Mouse (Mus musculus) erythroblast, embryonic 14.5 days (primary cell): ENCODE data around the gene Gna15. TPM values are rescaled to one million over a fixed set of nuclear protein-coding genes. Genes with fewer than 3 reads are reported as not detected.
A peak's percentile ranks its signal among the peaks of the same experiment; 100 is the strongest.

Experiments used
- H3K27me3 ChIP-seq: 2 replicates; pipeline ENCODE4 v1.6.1; 2012; ENCODE audit warnings: inconsistent platforms; ENCODE audit not compliant: control insufficient read depth
- H3K36me3 ChIP-seq: 2 replicates; pipeline ENCODE4 v1.6.1; 2012; ENCODE audit warnings: mild to moderate bottlenecking, inconsistent platforms; ENCODE audit not compliant: control insufficient read depth
- H3K4me1 ChIP-seq: 2 replicates; pipeline ENCODE4 v1.6.1; 2012; ENCODE audit warnings: inconsistent platforms; ENCODE audit not compliant: control insufficient read depth
- H3K4me3 ChIP-seq: replicated peaks from 2 replicates; pipeline ENCODE3; 2012; ENCODE audit warnings: moderate library complexity, mild to moderate bottlenecking, inconsistent platforms
- H3K9me3 ChIP-seq: 2 replicates; pipeline ENCODE4 v1.6.1; 2012; ENCODE audit warnings: low read length, inconsistent platforms, mixed read lengths; ENCODE audit not compliant: control insufficient read depth
- GATA1 ChIP-seq: IDR thresholded peaks from 2 replicates; pipeline ENCODE4 v1.6.1; 2012; ENCODE audit warnings: low read length, inconsistent platforms, mixed read lengths
- TAL1 ChIP-seq: IDR thresholded peaks from 3 replicates; pipeline ENCODE4 v1.6.1; 2012; ENCODE audit warnings: low read length, inconsistent platforms, mixed read lengths
- polyA plus RNA-seq: library from polyadenylated mRNA; stranded (reverse); fragments of >175 nt; gene quantifications from 2 replicates; pipeline ENCODE4 v1.2.3, GENCODE M21; 2012

The Gna15 gene
- polyA plus RNA-seq: 0.14 and 0.24 TPM in 2 replicates

DNA sequence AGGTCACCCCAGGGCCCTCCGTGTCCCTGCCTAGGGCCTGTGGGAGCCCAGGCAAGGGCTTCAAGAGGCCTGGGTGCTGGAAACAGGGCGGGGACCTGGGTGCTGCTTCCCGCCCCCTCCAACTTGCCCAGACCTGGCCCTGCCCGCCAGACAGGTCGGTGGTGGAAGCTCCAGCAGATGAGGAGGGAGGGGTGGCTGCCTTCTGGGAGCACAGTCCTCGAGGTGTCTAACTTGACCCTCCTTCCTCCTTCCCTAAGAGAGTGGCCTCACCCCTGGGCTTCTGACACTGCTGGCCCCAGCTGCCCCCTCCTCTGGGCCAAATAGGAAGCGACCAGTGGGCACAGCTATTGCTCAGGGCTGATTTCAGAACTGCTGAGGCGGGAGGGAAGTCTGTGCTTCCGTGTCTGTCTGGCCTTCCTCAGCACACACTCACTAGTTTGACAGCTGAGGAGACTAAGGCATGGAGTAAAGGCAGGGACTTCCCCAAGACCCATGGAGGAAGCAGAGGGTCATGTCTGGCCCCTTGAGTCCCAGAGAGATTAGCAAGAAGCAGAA is at the start of gene Gna15:
Gene Gna15 (minus strand): TSS at position 175 of the 555 bp plus-strand sequence.
- TF ChIP-seq TAL1: no peak
- no peak for TF ChIP-seq GATA1
- H3K4me3 ChIP-seq: peak within 1 kb of the TSS; percentile 47
- H3K9me3 ChIP-seq: no peaks in the 10 kb centered on the region
- H3K27me3 ChIP-seq: no peaks in the 10 kb centered on the region; the same call in 1 of the 2 replicates
- H3K4me1 ChIP-seq: peaks cover 47% of the 10 kb centered on the region
- H3K36me3 ChIP-seq: peaks cover 5% of the 10 kb centered on the region

DNA sequence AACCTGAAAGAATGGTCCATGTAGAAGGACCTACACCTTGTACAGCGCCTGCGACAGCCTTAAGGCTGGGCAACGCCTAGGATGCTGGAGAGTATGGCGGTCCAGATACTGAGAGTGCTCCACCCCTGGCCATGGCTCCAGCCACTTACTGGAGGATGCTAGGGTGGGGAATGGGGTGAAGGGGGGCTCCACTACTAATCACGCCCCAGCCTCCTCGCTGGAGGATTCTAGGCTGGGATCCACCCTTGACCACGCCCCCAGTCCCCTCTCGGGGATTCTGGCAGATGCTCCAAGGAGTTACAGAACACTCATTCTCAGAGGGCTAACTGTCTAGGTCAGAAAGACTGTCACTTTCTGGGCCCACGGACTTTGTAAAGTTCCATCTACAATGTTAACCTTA is 49.0 kb upstream of the Gna15 start:
- H3K27me3 ChIP-seq: peaks cover 65% of the 10 kb centered on the region
- no peaks in the 10 kb centered on the region; the same call in 1 of the 2 replicates for H3K36me3 ChIP-seq
- H3K9me3 ChIP-seq: no peaks in the 10 kb centered on the region
- peak overlapping the region; percentile 76 for H3K4me3 ChIP-seq
- peaks cover 81% of the 10 kb centered on the region for H3K4me1 ChIP-seq
- no peak for TF ChIP-seq TAL1
- TF ChIP-seq GATA1: no peak

DNA sequence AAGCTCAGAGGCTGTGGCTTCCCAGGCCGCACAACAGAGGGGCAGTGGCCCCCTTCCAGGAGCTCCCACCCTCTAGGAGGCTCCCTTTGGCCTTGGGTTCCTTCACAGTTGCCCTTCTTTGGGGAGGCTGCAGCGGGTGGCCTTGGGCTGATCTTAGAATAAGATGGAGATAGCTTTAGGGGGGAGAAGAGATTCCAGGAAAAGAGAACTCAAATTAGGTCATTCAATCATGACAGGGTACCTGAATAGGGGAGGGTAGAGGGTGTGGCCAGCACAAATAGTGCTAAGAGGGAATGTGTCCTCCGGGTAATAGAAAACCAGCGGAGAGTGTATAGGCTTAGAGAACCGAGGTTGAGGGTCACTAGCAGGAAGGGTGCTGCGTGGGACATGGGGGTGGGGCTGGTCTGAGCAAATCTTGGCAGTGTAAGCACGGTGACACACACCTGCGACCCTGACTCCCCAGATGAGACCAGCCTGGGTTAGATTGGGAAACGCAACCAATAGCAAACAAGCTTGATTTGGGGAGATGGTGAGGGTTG is 48.2 kb upstream of the Gna15 start:
- no peaks in the 10 kb centered on the region for H3K9me3 ChIP-seq
- H3K4me1 ChIP-seq: peaks cover 85% of the 10 kb centered on the region
- no peaks in the 10 kb centered on the region for H3K36me3 ChIP-seq
- H3K27me3 ChIP-seq: peaks cover 63% of the 10 kb centered on the region
- peak overlapping the region; percentile 76 for H3K4me3 ChIP-seq
- no peak for TF ChIP-seq GATA1
- TF ChIP-seq TAL1: no peak

DNA sequence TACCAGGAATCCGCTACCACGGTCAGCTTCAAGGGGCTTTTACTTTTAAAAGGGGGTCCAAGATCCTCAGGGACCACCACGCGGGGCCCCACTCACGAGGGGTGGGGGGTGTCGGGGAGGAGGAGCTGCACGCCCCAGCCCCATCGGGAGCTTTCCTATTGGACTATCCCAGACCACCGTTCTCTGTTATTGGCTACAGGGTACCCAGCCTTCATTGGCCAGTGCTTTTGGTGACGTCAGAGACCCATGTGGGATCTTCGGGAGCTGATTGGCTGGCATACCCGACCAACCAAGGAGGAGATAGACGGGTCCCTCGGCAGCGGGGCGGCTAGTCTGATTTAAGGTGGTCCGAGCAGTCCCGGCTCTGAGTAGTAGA is 47.5 kb upstream of the Gna15 start:
- Histone ChIP-seq H3K4me3 (peak overlapping the region; percentile 76), H3K9me3 (no peaks in the 10 kb centered on the region), H3K4me1 (peaks cover 85% of the 10 kb centered on the region), H3K36me3 (peaks cover 3% of the 10 kb centered on the region), H3K27me3 (peaks cover 57% of the 10 kb centered on the region)
- TF ChIP-seq GATA1 (no peak), TAL1 (no peak)

DNA sequence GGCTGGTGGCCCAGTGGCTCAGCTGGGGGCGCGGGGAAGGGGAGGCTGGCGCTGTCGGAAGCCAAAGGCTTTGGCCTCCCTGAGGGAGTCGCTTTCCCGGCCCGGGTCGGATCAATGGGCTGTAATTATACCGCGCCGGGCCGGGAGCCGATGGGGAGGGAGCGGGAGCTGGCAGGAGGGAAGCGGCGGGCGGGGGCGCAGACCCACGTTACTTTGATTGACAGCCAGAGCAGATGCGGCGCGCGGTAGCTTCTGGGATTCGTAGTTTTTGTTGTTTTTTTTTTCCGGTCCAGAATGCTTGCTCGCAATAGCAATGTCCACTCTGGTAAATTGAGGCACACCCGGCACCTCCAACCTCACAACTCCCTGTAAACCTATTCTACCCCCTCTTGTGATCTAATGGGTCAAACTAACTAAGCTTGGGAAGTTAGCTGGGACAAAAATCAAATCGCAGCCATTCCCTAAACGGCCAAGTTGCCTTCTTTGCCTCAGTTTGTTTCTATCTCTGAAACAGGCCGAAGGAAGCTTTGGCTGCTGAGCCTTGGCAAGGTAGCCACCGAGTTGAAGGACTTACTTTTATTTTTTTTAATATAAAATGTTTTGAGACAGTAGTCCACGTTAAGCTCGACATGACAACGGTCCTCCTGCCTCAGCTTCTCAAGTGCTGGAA is 46.9 kb upstream of the Gna15 start:
- H3K27me3 ChIP-seq: peaks cover 52% of the 10 kb centered on the region
- H3K36me3 ChIP-seq: peaks cover 8% of the 10 kb centered on the region
- peaks cover 80% of the 10 kb centered on the region for H3K4me1 ChIP-seq
- H3K9me3 ChIP-seq: no peaks in the 10 kb centered on the region
- H3K4me3 ChIP-seq: peak overlapping the region; percentile 76
- TF ChIP-seq GATA1 (no peak), TAL1 (no peak)

DNA sequence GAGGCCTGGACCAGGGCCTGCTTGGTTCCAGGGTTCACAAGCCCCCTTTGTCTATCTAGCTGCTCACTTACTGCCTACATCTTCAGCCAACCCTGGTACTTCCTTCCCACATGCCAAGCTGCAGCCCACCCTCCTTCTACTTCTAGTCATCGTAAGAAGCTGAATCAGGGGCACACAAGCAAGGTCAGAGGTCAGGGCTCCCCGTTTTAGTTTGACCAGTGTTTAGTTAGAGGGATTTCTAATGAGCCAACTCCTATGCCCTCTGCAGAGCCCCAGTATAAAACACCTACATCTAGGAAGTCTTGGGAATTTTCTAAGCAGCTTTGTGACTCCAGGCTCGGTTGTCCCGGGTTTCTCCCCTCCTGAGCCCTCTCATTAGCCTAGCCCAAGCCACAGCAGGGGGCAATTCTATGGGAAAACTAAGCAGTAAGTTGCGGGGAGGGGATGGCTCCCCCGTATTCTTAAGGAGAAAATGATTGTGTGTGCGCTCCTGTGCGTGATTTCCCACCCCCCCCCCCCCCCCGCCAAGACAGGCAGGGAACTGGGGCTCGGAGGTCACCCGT is 46.3 kb upstream of the Gna15 start:
- Histone ChIP-seq H3K4me1 (peaks cover 77% of the 10 kb centered on the region), H3K9me3 (no peaks in the 10 kb centered on the region), H3K36me3 (peaks cover 15% of the 10 kb centered on the region), H3K4me3 (peak overlapping the region; percentile 76), H3K27me3 (peaks cover 46% of the 10 kb centered on the region)
- TF ChIP-seq GATA1: no peak
- TF ChIP-seq TAL1: no peak

DNA sequence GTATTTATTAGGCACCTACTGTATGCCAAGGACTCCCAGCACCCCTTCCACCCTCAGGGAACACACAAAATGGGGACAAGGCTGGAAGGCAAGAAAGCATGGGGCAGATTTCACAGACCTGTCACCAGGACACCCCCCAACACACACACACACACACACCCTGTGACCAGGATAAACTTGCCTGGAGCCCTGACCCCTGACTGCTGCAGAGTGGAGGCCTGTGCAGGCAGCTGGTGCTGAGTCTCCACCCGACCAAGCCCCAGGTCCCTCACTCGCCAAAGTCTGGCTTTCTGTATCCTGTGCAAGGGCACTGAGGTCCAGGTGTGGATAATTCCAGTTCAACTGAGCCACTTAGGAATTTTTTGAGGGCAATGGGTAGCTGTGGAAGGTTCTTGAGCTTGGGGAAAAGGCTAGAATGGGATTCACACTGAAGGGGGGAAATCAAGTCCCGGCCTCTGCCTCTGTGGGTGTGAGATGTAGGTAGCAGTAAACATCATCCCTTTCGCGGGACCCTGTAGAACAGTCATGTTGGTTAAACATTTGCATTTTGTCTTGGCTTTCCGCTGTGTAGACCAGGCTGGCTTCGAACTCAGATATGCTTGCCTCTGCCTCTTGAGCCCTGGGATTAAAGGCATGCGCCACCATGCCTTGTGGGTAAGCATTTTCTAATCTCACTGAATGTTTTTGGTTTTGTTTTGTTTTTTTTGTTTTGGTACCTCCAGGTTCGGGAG is 45.6 kb upstream of the Gna15 start:
- Histone ChIP-seq H3K4me1 (peaks cover 72% of the 10 kb centered on the region), H3K36me3 (peaks cover 21% of the 10 kb centered on the region), H3K9me3 (no peaks in the 10 kb centered on the region), H3K4me3 (no peak overlapping the region), H3K27me3 (peaks cover 39% of the 10 kb centered on the region)
- TF ChIP-seq TAL1: no peak
- no peak for TF ChIP-seq GATA1

DNA sequence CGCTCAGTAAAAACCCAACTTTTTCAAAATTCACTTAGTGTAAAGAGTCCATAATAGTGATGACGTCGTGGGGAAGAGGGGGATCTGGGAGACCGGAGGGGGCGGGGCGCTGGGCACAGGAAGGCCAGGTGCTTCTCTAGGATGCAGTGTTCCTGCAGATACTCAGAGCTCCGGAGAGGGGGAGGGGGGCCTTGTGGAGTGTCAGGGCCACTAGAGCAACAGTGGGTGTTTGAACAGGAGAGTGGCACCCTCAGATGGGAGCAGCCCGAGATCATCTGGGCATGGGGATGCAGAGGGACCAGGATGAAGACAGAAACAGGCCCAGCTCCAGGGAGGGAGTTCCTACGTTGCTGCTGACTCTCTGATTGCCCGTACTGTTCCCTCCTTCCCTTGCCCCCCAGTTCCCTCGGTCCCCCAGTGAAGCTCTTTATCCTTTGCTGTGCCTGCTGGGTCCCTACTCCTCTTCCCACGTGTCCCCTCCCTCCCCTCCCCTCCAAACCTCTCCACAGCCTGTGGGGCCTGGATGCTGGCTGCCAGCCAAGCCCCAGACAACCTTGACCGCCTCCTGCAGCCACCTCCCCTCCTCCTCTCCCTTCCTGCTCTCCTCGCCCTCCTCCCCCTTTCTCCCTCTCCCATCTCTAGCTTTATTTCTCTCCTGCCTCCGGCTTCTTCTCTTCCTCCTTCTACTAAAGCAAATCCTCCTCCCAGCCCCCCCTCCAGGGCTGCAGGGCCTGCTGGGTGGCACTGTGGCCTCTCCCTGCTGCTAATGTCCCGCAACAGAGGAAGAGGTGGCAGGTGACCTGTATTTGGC is 44.6 kb upstream of the Gna15 start:
- Histone ChIP-seq H3K36me3 (peaks cover 31% of the 10 kb centered on the region), H3K9me3 (no peaks in the 10 kb centered on the region), H3K4me1 (peaks cover 72% of the 10 kb centered on the region), H3K4me3 (no peak overlapping the region), H3K27me3 (peaks cover 29% of the 10 kb centered on the region)
- TF ChIP-seq TAL1 (no peak), GATA1 (no peak)
